Mouse (Mus musculus) forebrain, embryonic 14.5 days (tissue): Measurements from ENCODE around the gene Ncoa1. TPM values are rescaled to one million over a fixed set of nuclear protein-coding genes. Genes with fewer than 3 reads are reported as not detected.

ENCODE experiments used
- ATAC-seq: fragments of 200-750 bp; cut with Nextera tagmentation; 2 replicates; pipeline ENCODE4 v1.8.0; 2017; ENCODE audit warnings: mild to moderate bottlenecking, moderate library complexity
- DNase-seq: peaks from one replicate; pipeline ENCODE4 v3.0.0-alpha.2; 2015; ENCODE audit warnings: low spot score
- H3K27ac ChIP-seq: fragments of 300-500 bp; sonication (generic); 2 replicates; pipeline ENCODE4 v1.5.1; 2014; ENCODE audit warnings: low read depth, mild to moderate bottlenecking, control low read depth, low read length, moderate library complexity
- H3K27me3 ChIP-seq: fragments of 300-500 bp; sonication (generic); replicated peaks from 2 replicates; pipeline ENCODE4 v1.6.1; 2014; ENCODE audit warnings: low read length, control low read depth, mixed read lengths; ENCODE audit not compliant: control insufficient read depth, insufficient read depth
- H3K36me3 ChIP-seq: fragments of 300-500 bp; sonication (generic); 2 replicates; pipeline ENCODE4 v1.6.1; 2014; ENCODE audit warnings: low read length, control low read depth; ENCODE audit not compliant: control insufficient read depth, insufficient read depth
- H3K4me1 ChIP-seq: fragments of 300-500 bp; sonication (generic); 2 replicates; pipeline ENCODE4 v1.6.1; 2014; ENCODE audit warnings: antibody characterized with exemption, low read length, control low read depth; ENCODE audit not compliant: control insufficient read depth, insufficient read depth
- H3K4me2 ChIP-seq: fragments of 300-500 bp; sonication (generic); 2 replicates; pipeline ENCODE4 v1.6.1; 2014; ENCODE audit warnings: mild to moderate bottlenecking, control low read depth, low read length
- H3K4me3 ChIP-seq: fragments of 300-500 bp; sonication (generic); 2 replicates; pipeline ENCODE4 v1.5.1; 2014; ENCODE audit warnings: low read depth, low read length, control low read depth
- H3K9ac ChIP-seq: fragments of 300-500 bp; sonication (generic); 2 replicates; pipeline ENCODE4 v1.6.1; 2014; ENCODE audit warnings: mild to moderate bottlenecking, low read length, control low read depth, moderate library complexity
- H3K9me3 ChIP-seq: fragments of 300-500 bp; sonication (generic); replicated peaks from 2 replicates; pipeline ENCODE4 v1.6.1; 2016; ENCODE audit warnings: low read length, control low read depth, mixed read lengths; ENCODE audit not compliant: control insufficient read depth
- WGBS: fragments of 180-500 bp; shearing (Covaris S2); extraction: QIAGEN DNeasy Blood & Tissue Kit; methylation state at CpG from one replicate; pipeline ENCODE4 v1.1.7; 2014; 5-methylcytosine and 5-hydroxymethylcytosine counted together
- polyA plus RNA-seq: library from polyadenylated mRNA; unstranded; fragments of >200 nt; fragmentation: Nextera tagmentation; extraction: Ambion mirVana; gene quantifications from 2 replicates; pipeline ENCODE4 v1.2.1, GENCODE M21; 2014

Ncoa1 gene
- polyA plus RNA-seq, 1 experiment from 2014 or later = 17.8 TPM

GRCm38 (mm10) chr12:4342087-4342486, 134.9 kb downstream of the Ncoa1 start:
- DNase-seq = peak; percentile 80
- WGBS = 33% methylated on average over 3 of the region's 3 CpGs
- peak; percentile 86 for ATAC-seq
- H3K4me2 ChIP-seq = no peak overlapping the region
- 0 out of 2 replicates have a peak, but pooled peaks cover 4% of the 10 kb centered on the region for H3K36me3 ChIP-seq
- H3K4me3 ChIP-seq = no peak overlapping the region
- no peak overlapping the region for H3K9ac ChIP-seq
- no peak overlapping the region for H3K27ac ChIP-seq
- no peaks in the 10 kb centered on the region for H3K27me3 ChIP-seq
- no peaks in the 10 kb centered on the region for H3K9me3 ChIP-seq
- H3K4me1 ChIP-seq = peaks cover 5% of the 10 kb centered on the region; the same call in 1 of the 2 replicates

- Histone ChIP-seq H3K27me3 (no peaks in the 10 kb centered on the region), H3K27ac (no peak overlapping the region), H3K36me3 (0 out of 2 replicates have a peak, but pooled peaks cover 6% of the 10 kb centered on the region), H3K9me3 (no peaks in the 10 kb centered on the region), H3K4me2 (no peak overlapping the region), H3K9ac (no peak overlapping the region), H3K4me3 (no peak overlapping the region), H3K4me1 (peaks cover 5% of the 10 kb centered on the region; the same call in 1 of the 2 replicates)
- ATAC-seq = no peak
- 79% methylated on average over 3 of the region's 3 CpGs for WGBS
- DNase-seq = no peak
Observed at GRCm38 (mm10) chr12:4340325-4340924, 136.6 kb downstream of the Ncoa1 start.

DNA sequence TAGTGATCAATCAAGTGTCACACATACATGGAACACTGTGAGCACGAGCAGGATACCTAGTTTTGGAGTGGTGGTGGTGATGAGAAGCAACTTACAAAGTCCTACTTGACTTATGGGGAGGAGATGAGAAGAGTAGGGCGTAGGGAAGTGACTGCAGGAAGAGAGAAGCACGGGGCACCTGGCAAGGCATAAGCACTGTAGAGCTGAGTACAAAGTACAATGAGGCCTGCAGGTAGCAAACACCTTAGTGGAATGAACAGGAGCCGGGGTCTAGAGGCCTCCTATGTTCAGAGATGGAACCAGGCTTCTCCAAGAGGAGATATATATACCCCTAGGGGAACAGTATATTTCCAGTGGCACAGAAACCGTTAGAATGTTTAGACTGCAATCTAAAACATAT, 153.4 kb downstream of the Ncoa1 start:
- no peak overlapping the region for H3K9ac ChIP-seq
- peaks cover 6% of the 10 kb centered on the region; the same call in 1 of the 2 replicates for H3K36me3 ChIP-seq
- WGBS = 89% methylated on average over 5 of the region's 5 CpGs
- no peak overlapping the region for H3K27ac ChIP-seq
- H3K9me3 ChIP-seq = no peaks in the 10 kb centered on the region
- ATAC-seq (no peak), DNase-seq (no peak)
- no peak overlapping the region for H3K4me3 ChIP-seq
- H3K4me1 ChIP-seq = no peaks in the 10 kb centered on the region
- H3K27me3 ChIP-seq = no peaks in the 10 kb centered on the region
- H3K4me2 ChIP-seq = no peak overlapping the region

DNA sequence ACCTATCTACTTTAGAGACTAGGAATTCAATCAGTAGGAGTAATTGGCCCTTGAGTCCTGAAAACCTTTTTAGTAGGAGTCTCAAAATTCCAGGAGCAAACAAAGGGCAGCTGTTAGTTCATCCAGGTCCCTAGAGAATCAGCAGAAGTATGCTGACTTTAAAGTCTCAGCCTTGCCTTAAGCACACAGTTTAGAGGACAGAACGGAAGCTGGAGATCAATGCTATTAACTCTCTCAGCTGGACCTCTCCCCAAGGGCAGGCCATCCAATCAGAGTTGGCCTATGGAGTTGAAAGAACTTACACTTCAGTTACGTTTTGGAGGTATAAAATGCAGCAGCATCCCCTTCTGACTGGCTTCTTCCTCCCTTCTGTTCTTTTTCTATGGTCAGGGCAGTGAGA, 154.8 kb downstream of the Ncoa1 start:
- Histone ChIP-seq H3K27me3 (no peaks in the 10 kb centered on the region), H3K36me3 (peaks cover 6% of the 10 kb centered on the region; the same call in 1 of the 2 replicates), H3K4me1 (no peaks in the 10 kb centered on the region), H3K9me3 (no peaks in the 10 kb centered on the region), H3K4me3 (no peak overlapping the region), H3K9ac (no peak overlapping the region), H3K4me2 (no peak overlapping the region), H3K27ac (no peak overlapping the region)
- 19% methylated on average over 2 of the region's 2 CpGs for WGBS
- no peak for ATAC-seq
- DNase-seq = no peak

DNA sequence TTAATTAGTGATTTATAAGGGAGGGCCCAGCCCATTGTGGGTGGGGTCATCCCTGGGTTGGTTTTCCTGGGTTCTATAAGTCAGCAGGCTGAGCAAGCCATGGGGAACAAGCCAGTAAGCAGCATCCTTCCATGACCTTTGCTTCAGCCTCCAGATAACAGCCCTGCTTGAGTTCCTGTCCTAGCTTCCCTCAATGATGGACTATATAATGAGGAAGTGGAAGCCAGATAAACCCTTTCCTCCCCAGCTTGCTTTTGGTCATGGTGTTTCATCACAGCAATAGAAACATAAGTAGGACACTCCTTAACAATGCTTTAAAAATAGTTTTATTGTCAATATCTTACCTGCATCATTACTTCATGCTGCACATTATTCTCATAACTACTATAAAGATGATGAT, 163.2 kb downstream of the Ncoa1 start:
- DNase-seq = no peak
- Histone ChIP-seq H3K36me3 (peaks cover 22% of the 10 kb centered on the region), H3K4me2 (no peak overlapping the region), H3K27me3 (no peaks in the 10 kb centered on the region), H3K27ac (no peak overlapping the region), H3K4me3 (no peak overlapping the region), H3K9ac (no peak overlapping the region), H3K4me1 (no peaks in the 10 kb centered on the region), H3K9me3 (no peaks in the 10 kb centered on the region)
- ATAC-seq = no peak

GRCm38 (mm10) chr12:4306712-4307313, 170.2 kb downstream of the Ncoa1 start:
- ATAC-seq (no peak), DNase-seq (no peak)
- Histone ChIP-seq H3K9me3 (no peaks in the 10 kb centered on the region), H3K4me2 (no peak overlapping the region), H3K27ac (no peak overlapping the region), H3K9ac (no peak overlapping the region), H3K36me3 (peaks cover 13% of the 10 kb centered on the region), H3K4me3 (no peak overlapping the region), H3K4me1 (no peaks in the 10 kb centered on the region), H3K27me3 (no peaks in the 10 kb centered on the region)
- 93% methylated on average over 1 of the region's 1 CpGs for WGBS

GRCm38 (mm10) chr12:4299300-4299699, 177.7 kb downstream of the Ncoa1 start:
- WGBS = 88% methylated on average over 3 of the region's 3 CpGs
- no peak for ATAC-seq
- Histone ChIP-seq H3K4me2 (no peak overlapping the region), H3K9me3 (no peaks in the 10 kb centered on the region), H3K36me3 (peaks cover 18% of the 10 kb centered on the region), H3K9ac (no peak overlapping the region), H3K27ac (no peak overlapping the region), H3K27me3 (no peaks in the 10 kb centered on the region), H3K4me3 (no peak overlapping the region), H3K4me1 (no peaks in the 10 kb centered on the region)
- no peak for DNase-seq

DNA sequence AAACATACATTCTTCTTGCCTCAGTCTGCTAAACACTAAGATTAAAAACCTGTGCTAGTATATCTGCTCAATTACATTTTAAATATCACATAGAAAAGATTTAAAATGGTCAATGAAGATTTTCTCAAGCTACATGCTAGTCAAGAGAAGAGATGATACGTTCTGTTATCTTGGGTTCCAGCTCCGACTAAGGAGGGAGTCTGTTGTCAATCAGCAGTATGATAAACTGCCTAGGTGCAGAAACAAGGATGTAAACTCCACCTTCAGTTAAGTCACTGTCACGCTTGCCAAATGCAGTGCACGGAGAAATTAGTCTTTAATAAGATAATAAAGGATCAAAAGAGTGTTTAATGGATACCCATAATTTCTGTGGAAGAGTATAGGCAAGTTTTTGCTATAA, 178.4 kb downstream of the Ncoa1 start:
- no peaks in the 10 kb centered on the region for H3K4me1 ChIP-seq
- ATAC-seq = no peak
- WGBS = 86% methylated on average over 4 of the region's 4 CpGs

DNA sequence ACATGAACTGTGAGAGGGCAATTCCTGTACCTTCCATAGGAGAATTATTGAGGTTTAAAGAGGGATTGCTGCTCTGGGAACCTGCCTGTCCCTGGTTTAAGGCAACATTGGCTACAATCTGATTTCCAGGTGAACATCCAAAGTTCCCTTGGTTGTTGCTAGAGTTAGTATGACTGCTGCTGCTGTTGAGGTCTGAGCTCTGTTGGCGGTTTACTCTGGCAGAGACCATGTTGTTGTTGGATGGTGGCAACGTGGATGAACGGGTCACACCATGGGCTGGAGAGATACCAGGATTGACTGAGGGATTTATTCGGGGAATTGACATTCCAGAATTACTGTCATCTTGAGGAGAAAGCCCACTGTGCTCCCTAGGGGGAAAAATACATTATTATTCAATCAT, 181.1 kb downstream of the Ncoa1 start:
- no peak overlapping the region for H3K4me3 ChIP-seq
- no peaks in the 10 kb centered on the region for H3K27me3 ChIP-seq
- WGBS = 87% methylated on average over 4 of the region's 4 CpGs
- H3K9me3 ChIP-seq = no peaks in the 10 kb centered on the region
- H3K36me3 ChIP-seq = peaks cover 18% of the 10 kb centered on the region
- DNase-seq (no peak), ATAC-seq (no peak)
- no peak overlapping the region for H3K27ac ChIP-seq
- H3K4me2 ChIP-seq = no peak overlapping the region
- no peaks in the 10 kb centered on the region for H3K4me1 ChIP-seq
- H3K9ac ChIP-seq = no peak overlapping the region

More for the DNA sequence above, 178.4 kb downstream of the Ncoa1 start:
- Histone ChIP-seq H3K27ac (no peak overlapping the region), H3K4me2 (no peak overlapping the region), H3K27me3 (no peaks in the 10 kb centered on the region), H3K36me3 (peaks cover 18% of the 10 kb centered on the region), H3K9me3 (no peaks in the 10 kb centered on the region), H3K4me3 (no peak overlapping the region), H3K9ac (no peak overlapping the region)
- no peak for DNase-seq
